Mouse (Mus musculus): ENCODE data around the gene Pate4.
"Not testable (repeated sequence)": the region's sequence is repeated elsewhere in the genome, so short reads cannot be mapped to it uniquely, and the experiment has no call there.

Gene Pate4

DNA sequence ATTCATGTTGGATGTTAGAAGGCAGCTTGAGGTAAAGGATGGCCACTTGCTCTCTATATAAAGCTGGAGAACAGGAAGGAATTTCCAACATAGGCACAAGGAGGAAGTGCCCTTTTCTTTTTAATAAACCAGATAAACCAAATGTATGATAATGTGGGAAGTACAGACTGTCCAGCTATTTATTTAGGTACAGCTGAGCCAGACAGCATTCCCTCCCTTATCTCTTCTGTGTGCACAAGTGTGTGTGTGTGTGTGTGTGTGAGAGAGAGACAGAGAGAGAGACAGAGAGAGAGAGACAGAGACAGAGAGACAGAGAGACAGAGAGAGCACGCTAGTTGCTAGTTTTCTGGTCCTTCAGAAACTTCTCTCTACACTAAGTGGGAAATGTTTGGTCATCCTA lies at the start of gene Pate4:
Gene Pate4, minus strand, starts transcription at position 101 of the 400 bp plus-strand sequence.
- no peak for DNase-seq (ENCODE audit: low read depth, low spot score)

DNA sequence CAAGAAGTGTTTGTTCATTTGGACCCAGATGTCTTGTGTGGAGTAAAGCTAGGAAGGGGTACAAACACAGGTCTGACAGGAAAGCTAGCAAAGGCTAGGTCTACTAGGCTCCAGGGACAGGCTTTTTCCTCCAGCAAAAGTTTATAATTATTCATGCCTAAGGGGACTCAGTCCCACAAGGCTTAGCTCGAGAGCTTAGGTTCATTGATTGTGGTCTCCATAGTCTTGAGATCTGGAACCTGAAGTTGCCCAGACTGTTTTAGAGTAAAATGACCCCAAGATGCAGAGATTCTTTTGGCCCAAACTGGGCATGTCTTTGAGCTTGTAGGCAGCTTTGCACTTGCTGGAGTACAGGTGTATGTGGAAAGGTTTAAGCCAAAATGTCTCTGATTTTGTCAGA lies 36.4 kb upstream of the Pate4 start, which contains the start of gene Pate3:
Gene Pate3, minus strand, starts transcription at position 101 of the 400 bp plus-strand sequence.
- no peak for DNase-seq (ENCODE audit: low read depth, low spot score)

- no peak for DNase-seq (ENCODE audit: low read depth, low spot score)
Observed at GRCm38 (mm10) chr9:35632981-35633380, 21.2 kb upstream of the Pate4 start.

- not testable (repeated sequence) for DNase-seq (ENCODE audit: low read depth, low spot score)
Observed at GRCm38 (mm10) chr9:35616784-35617183, 5.0 kb upstream of the Pate4 start.

- no peak for DNase-seq (ENCODE audit: low read depth, low spot score)
Observed at GRCm38 (mm10) chr9:35614005-35614404, 2.3 kb upstream of the Pate4 start.

DNA sequence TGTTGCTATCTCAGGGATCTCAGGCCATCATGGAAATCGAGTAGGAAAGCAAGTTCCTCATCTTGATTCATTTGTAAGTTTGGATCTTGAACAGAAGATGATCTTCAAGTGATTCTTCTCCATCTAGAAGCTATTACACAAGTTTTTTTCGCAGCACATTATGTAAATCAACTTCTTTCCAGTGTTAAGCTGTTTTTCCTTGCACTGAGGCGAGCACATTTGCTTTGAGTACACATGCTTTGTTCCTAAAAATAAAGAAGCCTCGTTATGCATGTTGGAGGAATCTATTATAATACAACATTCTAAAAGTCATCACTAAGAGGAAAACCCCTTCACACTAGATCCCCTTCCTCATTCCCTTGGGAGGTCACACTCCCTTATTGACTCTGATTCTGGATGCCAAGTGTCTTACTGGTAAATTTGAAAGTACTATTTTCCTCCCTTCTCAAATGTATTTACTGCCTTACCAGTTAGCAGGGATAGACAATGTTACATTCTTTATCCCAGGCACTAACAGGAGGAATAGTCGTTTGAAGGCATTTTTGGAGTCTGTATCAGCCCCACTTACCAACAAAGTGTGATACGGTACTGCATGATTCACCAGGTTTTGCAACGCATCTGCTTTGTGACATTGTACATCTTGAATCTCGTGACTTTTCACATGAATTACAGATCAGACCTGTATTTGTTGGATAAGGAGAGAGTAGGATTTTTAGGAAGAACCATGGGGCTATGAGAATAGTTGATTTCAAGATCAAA lies 3.9 kb downstream of the Pate4 start:
- no peak for DNase-seq (ENCODE audit: low read depth, low spot score)

GRCm38 (mm10) chr9:35592903-35593302 lies 18.8 kb downstream of the Pate4 start:
- DNase-seq (ENCODE audit: low read depth, low spot score): no peak

DNA sequence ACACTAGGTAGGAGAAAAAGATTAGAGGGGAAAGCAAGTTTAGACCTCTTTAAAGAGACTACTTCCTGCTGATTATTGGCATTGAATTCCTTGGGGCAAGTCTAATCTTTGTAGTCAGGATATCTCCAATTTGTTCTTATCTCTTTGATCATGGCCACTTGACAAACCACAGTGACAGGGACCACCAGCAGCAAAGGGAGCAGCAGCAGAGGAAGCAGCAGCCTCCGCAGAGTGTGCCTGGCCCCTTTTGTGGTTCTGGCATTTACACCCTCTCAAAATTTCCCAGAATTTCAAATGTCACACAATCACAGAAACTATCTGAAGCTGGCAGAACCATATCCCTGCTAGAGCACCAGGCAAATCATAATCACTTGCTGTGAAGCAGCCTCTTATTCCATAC lies 24.1 kb downstream of the Pate4 start:
- no peak for DNase-seq (ENCODE audit: low read depth, low spot score)

DNA sequence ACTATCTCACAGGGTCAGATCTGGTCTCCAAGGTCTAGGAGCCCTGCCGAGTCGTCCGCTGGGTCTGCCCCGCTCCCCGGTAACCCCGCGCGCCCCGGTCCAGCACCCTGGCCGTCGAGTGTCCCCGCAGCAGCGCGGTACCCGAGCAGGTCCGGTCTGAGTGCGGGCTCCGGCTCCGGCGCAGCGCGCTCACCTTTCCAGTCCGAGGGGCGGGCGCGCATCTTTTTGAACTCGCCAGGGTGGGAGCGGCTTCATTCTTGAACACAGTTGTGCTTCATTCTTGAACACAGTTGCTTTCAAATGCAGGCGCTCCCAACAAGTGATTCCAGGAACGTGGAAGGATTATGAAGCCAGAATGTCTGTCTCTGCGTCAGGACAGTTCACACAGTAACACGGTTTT lies 37.3 kb downstream of the Pate4 start:
- DNase-seq (ENCODE audit: low read depth, low spot score): no peak

DNA sequence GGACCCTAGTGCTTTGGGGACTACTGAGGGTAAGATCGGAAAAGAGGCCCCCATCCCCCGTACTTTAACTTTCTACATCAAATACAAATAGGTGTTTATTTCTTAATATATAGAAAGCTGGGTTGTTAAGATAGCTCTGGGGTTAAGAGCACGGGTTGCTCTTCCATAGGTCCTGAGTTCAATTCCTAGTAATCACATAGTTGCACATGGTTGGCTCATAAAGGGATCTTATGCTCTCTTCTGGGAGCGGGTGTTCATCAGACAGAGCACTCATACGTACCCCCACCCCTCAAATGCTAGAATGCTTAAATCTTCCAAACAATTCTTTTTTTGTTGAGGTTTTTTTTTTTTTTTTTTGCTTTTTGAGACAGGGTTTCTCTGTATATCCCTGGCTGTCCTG lies 41.1 kb downstream of the Pate4 start:
- no peak for DNase-seq (ENCODE audit: low read depth, low spot score)

DNA sequence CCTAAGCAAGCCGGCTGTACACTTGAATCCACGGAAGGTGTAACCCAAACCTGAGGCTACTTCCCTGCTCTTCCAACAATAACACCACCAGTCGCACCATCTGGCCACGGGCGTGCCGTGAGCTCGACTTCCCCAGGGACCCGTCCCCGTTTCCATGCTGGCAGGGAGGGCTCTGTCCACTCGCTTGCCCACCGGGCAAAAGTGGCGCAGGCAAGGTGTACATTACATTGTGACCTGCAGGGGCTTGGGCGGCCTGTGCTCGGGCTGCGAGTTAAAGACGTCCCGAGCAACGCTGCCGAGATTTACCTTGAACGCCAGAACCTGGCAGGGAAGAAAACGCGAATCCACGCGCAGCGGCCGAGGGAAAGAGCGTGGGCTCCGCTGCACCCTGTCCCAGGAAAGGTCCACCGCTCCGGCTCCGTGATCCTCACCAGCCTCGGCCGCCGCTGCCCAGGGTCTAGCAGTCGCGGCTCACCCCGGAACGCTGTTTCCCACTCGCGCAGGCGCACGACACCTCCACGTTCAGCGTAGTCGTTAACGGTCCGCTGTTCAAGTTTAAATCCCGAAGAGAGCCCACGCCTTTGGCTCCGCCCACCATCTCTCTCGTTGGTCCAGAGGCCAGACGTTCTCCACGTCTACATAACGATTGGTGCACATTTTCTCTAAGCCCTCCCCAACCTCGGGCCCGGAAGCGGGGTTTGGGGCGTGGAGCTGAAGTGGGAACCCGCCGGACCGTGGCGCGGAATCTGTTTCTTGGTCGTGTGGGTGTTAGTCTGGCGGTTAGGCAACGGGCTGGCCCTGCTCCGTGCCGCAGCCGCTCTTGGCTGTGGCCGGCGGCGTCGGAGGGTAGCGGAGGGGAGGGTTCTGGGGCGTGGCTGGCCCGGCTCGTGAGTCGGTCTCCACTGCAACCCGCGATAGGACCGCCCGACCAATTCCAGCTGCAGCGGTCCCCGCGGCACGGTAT lies 41.9 kb downstream of the Pate4 start, which contains the start of the genes Pate2 and Hyls1:
Gene Pate2, plus strand, starts transcription at position 714 of the 964 bp plus-strand sequence.
Gene Hyls1, minus strand, starts transcription at position 828 of the 964 bp plus-strand sequence.
- DNase-seq (ENCODE audit: low read depth, low spot score): peak; percentile 86

GRCm38 (mm10) chr9:35567995-35568394 lies 43.7 kb downstream of the Pate4 start:
- no peak for DNase-seq (ENCODE audit: low read depth, low spot score)

DNA sequence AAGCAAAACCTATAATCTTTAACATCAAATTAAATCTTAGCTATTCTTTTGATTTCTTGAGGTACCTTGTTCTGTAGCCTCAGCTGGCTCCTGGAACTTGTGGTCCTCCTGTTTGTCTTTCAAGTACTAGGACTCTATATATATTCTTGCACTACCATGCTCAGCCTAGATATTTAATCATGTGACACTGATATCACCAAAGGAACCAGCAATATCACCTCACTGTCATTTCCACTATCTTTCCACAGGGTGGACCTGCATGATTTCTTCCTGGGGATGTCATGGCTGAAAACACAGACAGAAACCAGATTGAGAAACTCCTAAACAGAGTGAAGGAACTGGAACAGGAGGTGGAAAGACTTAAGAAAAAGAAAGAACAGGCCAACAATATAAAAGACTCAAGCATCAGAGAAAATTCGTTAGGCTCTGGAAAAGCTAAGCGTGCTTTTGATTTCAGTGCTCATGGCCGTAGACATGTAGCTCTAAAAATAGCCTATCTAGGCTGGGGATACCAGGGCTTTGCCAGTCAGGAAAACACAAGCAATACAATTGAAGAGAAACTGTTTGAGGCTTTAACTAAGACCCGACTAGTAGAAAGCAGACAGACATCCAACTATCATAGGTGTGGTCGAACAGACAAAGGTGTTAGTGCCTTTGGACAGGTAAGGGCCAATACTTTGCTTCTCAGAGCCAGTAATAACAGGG lies 47.1 kb downstream of the Pate4 start:
- no peak for DNase-seq (ENCODE audit: low read depth, low spot score)

GRCm38 (mm10) chr9:35561583-35561982 lies 50.2 kb downstream of the Pate4 start:
- DNase-seq (ENCODE audit: low read depth, low spot score): no peak

- DNase-seq (ENCODE audit: low read depth, low spot score): no peak
Observed at GRCm38 (mm10) chr9:35561076-35561475, 50.7 kb downstream of the Pate4 start.

DNA sequence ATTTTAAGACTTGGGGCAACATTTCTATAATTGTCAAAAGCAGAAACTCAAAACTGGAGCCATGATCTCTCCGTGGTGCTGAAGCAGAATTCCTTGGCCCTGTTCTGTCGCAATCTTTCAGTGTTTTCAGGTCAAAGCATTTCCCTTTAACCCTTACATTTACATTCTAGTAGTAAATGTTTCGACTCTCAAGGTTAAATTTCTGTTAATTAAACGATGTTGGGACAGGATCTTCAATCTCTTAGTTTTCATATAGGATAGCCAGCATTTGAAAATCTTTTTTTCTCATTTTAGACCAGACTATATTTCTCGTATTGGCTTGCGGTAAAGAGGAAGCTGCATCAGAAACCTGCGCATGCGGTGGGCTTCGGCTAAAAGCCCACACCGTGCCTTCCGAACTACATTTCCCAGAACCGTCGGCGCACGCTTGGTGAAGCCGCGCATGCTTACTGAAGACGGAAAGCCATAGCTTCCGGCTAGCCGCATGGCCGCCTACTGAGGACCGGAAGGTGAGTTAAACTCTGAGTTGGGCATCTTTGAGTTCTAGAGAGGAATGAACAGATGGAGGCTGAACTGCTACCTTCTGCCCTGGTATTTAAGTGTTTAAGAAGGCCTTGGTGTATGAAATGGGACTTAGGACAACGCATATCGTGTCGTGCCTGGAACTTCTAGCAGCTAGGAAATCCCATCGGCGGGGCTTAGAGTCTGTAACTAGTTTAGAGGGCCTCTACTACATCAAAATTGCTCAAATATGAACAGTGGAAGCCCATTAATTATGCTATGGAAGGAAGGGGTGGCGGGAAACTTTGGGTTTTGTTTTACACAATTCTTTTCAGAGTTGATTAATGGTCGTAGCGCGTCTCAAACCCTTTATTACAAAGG lies 52.5 kb downstream of the Pate4 start:
- peak; percentile 67 for DNase-seq (ENCODE audit: low read depth, low spot score)

DNA sequence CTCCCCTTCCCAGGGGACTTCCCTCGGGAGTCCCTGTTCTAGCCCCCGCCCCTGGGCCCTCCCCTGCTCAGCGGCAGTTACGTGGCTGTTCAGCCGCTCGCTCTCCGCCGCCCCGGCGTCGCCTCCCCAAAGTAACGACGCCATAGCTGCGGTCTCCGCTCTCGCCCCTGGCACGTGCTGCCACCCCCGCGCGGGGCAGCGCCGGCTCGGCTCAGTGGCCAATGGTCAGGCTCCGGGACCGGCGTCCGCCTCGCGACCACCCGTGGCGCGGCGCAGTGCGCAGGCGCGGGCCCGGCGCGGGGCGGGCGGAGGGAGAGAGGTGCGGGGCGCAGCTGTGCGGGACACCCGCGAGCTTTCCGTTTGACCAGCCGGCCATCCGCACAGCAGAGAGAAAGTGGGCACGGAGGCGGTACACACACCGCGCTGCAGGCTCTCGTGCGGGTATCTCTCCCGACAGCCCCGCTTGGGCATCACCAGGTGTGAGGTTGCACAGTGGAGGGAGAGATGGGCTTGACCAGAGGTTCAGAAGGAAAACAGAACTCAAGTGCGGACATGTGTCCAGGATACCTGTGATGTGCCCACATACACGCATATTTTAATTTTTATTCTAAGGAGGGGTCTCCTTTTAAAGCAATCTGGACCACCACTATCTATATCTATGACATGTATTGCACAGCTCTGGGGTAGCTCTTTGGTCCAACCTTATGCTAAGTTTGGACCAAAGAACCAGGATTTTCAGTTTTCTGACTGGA lies 53.3 kb downstream of the Pate4 start, which contains the start of the genes Ddx25 and Pus3:
Gene Ddx25, minus strand, starts transcription at position 272 of the 752 bp plus-strand sequence.
Gene Pus3, plus strand, starts transcription at position 339 of the 752 bp plus-strand sequence.
- no peak for DNase-seq (ENCODE audit: low read depth, low spot score)

Data from retina, adult 2 months (tissue).